Mouse (Mus musculus) layer of hippocampus, adult 9-11 months (tissue): ENCODE results near the gene Disp1.

Experiments
- DNase-seq: peaks from one replicate; pipeline ENCODE4 v3.0.0; 2022

Disp1 gene

DNA sequence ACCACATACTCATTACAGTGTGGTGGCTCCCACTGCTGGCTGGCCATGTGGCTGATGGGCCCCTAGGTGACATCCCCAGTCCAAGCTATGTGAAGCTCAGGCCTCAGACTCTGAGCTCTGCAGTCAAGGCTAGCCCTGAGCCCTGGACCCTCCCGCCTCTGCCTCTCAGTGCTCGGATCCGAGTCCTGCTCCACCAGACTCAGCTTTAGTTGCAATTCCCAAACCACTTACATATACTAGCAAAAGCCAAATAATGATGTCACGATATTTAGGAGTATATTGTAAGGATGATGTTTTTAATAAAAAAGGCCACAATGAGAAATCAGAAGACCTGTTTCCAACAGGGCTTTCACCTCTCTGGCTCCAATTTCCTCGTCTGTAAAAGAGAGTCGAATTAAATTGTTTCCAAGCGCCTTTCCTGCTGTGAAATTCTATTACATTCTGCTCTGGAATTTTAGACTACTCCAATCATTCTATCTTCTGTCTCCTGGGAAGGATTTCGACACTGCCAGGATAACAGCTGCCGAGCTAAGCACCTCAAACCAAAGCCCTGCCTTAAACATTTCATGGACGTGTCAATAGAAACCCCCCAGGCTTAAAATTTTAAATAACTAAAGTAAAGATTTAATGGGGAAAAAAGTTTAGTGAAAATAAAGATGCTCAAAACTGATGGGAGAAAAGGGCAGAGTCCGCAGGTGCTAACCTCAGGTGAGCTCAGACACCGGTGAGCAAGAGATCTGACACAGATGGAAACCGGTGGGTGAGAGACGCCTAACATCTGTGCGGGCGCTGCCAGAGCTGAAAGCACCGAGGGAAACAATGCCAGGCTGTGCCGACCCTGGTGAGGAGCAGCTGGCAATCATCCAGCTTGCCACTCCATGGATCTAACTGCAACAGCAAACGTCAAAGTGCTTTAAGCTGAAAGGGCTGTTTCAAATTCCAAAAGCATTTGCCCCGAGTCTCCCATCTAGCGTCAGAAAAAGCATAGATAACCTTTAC lies 103.2 kb downstream of the Disp1 start:
- DNase-seq: no peak

DNA sequence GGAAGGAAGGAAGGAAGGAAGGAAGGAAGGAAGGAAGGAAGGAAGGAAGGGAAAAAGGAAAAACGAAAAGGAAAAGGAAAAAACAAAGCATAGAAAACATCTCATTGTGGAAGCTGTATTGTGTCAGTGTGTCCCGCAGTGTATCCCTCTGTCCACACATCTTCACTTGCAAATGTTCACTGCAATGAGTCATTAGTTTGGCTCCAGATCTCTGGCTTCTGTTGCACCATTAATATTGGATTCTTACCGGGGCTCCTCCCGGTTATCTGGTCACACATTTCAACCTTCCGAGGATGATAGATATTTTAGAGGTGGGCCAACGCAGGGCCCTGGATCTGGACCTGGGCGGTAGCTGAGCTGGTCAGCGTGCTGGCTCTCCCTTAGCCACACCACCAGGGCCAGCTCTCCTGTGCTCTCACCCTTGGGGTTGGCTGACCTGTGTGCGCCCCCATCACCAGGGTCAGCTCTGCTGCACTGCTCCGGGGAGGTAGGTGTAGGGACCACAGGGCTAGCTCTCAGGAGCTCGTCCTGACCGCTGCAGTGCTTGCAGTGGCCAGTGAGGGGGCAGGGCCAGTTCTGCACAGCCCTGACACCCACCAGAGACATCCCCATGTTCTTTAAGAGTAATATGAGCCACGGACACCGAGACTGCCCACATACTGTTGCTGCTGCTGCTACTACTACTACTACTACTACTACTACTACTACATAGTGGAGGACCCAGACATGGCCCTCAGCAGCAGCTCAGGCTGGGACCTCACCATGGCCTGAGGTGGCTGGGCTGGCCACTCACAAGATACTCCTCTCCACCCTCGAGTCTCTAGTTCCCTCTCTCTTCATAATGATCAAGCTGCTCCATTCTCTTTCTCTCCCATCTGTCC lies 104.1 kb downstream of the Disp1 start:
- no peak for DNase-seq

DNA sequence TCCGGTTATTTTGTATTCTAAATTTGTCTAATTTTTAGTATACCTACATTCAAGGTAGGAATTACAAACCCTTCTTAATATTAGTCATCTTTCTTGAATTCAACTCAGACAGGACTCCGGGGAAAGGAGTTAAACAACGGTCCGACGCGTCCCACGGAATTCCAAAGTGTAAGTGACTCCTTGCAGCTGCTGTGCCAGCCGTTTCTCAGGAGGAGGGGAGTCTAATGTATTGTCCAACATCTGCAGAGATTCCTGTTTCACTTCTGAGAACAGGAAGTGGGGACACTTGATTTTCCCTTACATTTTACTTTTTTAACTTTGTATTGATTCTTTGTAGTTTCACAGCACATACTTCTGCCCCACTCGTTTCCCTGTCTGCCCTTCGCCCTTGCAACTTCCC lies 104.9 kb downstream of the Disp1 start:
- DNase-seq: no peak

DNA sequence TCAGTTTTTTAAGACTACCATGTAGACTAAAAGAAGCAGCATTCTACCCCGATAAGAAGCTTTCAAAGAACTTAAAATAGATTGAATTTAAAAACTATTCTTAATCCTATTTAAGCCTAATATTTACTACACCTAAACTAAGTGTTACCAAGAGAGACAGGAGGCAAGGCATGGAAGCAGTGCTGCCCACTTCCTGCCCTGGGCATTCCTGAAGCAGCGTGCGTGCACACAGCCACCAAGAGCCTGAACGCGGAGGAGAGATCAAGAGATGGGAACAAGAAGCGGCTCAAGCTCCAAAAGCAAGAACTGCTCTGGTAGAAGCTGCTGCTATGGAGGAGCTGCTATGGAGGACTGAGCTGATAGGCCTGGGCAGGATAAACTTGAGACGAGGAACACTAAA lies 106.2 kb downstream of the Disp1 start:
- no peak for DNase-seq

DNA sequence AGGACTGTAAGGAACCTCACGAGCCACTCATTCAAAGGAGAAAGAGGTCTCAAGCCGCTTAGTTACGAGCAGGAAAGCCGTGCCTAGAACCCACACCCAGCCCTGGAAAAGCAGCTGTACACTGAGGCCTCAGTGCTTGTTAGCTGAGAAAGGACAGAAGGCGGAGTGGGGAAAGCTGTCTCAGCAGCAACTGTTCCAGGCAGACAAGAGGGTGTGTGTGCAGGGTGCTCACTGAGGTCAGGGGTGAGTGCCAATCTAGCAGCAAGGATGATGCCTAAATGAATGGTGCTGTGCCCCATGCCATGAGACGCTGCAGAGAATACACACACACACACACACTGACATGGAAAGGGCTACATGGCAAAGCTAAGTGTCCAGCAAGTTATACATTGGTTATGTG lies 106.8 kb downstream of the Disp1 start:
- DNase-seq: peak; percentile 10

DNA sequence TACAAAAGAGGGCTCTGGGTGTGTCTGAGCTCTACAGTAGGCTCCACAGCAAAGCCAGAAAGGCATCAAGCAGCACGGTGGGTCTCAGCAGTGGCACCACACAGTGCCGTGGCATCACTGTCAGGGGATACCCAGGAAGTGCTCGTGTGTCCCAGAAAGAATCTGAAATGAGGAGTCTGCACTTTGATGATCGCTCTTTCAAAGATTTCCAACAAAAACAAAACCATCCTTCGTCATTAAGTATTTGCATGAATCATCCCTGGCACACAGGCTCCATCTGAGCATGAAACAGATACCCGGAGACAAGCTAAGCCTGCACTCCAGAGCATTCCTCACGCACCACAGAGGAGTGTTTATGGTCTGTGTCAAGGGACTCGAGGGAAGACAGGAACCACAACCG lies 107.8 kb downstream of the Disp1 start:
- no peak for DNase-seq

DNA sequence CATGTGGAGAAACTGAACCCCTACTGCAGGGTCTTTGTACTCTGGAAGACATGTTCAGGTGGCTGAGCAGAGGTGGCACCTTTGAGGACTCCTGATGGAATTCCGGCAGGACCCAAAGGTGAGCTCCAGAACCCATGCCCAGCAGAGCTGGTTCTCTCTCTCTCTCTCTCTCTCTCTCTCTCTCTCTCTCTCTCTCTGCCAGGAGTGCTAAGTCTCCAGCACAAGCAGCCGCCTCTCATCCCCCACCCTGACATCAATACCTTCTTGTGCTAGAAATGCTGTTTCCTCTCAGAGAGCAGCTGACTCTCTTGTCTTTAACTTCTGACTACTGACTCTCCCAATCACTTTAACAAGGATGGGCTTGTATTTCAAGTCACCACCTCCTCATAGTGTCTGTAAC lies 113.8 kb downstream of the Disp1 start:
- DNase-seq: no peak

DNA sequence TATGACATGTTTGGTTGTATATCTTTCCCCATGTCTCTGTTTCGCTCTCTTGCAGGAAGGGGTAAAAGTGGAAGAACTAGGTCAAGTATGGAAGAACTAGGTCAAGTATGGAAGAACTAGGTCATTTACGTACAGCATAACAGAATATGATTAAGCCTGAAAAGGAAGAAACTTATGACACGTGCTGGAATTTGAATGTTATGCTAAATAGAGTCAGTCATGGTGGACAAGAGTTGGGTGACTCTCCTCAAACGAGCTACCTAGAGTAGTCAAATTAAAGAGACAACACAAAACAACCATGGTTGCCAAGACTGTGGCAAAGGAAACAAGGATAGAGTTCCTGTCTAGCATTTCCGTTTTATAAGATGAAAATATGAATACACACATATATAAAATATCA lies 116.6 kb downstream of the Disp1 start:
- DNase-seq: no peak

DNA sequence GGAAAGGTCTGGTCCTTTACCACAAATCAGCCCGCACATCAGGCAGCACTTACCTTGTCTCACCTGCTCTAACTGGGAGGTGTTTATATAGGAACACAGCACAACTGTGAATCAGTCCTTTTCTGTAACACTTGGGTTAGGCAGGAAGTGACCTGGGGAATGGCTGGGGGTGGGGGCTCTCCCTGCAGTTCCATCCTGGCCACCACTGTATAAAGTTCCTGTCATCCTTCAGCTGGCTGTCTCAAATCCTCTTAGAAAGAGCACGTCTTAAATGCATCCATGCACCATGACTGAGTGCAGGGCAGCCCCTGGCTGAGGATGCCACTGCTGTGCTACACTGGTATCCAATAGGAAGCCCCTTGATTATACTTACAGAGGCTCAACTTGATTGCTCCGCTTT lies 118.5 kb downstream of the Disp1 start:
- no peak for DNase-seq

DNA sequence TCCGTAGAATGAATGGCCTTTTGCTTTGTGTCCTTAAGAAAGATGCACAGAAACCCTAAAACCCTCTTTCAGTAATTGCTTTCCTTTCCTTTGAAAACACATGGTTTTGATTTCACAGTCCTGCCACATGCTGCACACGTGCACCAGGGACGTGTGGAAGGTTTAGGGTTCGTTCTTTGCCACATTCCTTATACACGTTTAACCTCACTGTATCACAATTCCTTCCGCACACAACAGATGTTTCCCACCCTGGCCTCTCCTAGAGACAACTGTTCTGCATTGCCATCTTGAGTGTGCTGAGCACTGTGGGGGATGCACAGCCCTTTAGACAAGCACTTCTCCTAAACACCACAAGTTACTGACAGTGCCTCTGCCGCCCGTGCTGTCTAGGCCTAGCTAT lies 119.2 kb downstream of the Disp1 start:
- no peak for DNase-seq

DNA sequence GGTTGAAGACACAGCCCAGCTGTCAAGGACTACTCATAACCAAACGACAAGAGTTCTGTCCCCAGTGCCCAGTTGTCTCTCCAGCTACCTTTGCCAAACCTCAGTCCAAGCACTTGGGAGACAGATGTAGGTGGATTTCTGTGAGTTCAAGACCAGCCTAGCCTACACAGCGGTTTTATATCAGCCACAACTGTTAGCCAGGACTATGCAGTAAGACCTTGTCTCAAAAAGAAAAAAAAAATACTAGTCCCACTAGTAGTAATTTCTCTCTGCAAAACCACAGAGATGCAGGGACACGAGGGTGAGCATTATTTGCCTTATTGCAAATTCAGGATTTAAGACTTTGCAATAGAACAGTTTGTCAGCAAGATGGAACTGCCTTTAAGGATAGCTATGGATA lies 120.0 kb downstream of the Disp1 start:
- DNase-seq: no peak

DNA sequence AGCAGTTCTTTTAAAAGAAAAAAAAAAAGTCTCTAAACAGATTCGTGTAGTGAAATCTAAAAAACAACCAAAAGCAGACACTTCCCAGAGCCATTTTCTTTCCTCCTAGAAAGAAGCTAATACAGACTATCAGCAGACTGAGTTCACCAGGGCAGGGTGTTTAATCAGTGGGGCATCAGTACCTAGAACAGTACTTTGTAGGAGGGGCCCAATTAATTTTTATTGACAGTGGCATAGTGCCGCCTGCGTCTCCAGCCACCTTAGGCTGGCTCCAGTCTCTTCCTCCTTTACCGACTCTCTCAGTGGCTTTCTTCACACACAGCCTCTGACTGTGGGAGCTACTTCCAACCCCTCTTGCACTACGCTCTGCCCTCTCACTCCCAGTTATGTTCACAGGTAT lies 121.1 kb downstream of the Disp1 start:
- no peak for DNase-seq

DNA sequence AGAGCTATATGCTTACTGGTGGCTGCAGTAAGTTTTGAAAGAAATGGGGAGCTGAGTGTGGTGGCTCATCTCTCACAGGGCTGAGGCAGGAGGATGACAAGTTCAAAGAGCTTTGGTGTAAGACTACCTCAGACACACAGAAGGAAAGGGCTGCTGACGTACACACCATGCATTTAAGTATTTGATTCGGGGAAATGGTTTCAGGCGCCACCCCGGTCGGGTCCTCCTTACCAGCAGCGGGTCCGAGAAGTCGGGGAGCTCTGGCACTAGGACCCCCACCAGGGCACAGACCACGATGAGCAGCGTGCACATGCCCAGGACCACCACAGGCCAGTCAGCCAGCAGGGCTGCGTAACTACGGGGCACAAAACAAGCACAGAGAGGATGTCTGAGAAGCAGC lies 121.6 kb downstream of the Disp1 start:
- DNase-seq: no peak

DNA sequence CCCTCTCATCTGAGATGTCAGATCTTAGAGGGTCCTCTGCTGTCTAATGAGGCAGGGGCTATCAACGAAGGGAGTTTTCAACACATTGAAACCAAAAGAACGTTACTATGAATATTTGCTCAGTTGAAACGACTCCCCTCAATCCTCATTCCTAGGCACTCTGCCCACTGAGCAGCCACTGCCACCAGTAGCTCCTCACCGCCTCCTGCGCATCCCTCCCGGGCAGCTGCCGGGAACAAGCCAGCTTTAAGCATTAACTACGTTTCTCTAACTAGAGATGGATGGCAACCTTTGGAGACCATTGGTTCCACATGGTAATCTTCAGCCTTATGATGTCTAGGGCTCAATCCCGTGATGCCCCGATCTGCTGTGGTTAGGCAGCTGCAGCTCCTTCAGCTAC lies 123.7 kb downstream of the Disp1 start:
- DNase-seq: no peak

DNA sequence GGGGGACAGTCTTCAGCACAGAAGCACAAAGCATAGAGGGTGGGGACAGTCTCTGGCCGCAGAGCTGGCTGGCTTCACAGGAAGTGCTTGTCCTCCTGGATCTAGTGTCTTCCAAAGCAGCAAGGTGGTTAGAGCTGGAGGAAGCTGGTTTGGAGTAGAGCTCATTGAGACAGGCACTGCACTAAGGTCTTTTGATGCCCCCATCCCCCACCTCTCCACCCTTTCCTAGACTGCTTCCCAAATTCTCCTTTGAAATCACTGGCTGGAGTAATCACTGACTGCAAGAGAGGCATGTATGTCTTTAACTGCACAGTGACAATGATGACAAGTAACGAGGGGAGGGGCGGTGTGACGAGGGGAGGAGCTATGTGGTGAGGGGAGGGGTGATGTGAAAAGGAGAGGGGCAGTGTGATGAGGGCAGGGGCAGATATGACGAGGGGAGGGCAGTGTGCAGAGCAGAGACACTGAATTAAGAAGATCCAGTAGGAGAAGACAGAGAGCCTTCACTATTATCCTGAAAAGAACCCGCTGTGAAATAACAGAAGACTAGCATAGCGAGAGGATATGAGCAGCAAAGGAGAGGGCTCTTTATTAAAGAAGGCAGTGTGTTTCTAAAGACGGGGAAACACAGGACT lies 125.8 kb downstream of the Disp1 start:
- DNase-seq: no peak

DNA sequence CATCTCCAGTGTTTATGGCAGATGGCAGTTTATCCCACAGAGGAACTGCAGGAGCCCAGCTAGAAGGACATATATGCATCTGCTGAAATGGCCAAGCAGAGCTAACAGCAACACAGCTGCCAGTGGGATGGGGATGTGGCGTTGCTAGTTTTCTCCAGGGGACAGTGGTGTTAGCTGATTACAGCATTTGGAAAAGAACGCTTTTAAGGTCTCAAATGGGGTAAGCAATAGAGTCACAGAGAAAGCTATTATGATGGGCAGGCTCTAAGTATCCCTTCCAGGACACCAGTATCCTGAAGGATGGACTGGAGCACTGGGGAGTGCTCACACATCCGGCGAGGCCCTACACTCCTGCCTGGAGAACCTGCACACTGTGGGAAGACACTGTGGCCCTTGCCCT lies 129.0 kb downstream of the Disp1 start:
- DNase-seq: no peak

DNA sequence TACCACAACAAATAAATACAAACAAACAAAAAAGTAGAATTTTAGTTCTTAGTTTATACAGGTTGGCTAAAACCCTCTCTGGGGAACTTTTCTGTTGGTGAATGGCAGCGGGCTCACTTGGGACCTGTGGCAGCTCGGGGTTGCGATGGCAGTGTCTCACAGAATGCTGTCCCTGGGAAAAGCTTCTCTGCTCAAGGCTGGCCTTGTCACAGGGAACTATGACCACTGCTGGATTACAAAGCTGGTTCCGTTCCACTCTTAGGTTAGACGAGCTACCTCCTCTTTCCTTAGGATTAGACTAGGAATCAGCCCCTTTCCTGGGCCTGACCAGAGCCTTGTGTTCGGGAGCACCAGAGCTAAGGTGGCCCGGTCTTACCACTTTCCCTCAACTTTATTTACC lies 130.1 kb downstream of the Disp1 start:
- no peak for DNase-seq

DNA sequence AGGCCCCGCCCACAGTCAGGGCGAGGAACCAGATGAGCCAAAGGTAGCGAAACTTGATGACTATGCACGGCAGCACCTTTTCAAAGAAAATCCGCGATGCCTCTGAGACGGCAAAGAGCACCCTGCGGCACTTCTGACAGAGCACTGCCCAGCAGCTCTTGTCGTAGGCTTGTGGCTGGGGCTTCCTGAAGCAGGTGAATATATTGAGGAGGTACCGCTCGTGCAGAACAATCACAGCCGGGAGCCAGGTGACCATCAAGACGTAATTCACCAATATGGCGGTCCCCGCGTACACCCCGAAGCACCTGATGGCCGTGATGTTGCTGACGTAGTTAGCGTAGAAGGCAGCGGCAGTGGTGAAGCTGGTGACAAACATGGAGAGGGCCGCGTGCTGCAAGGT lies 132.7 kb downstream of the Disp1 start:
- DNase-seq: no peak

DNA sequence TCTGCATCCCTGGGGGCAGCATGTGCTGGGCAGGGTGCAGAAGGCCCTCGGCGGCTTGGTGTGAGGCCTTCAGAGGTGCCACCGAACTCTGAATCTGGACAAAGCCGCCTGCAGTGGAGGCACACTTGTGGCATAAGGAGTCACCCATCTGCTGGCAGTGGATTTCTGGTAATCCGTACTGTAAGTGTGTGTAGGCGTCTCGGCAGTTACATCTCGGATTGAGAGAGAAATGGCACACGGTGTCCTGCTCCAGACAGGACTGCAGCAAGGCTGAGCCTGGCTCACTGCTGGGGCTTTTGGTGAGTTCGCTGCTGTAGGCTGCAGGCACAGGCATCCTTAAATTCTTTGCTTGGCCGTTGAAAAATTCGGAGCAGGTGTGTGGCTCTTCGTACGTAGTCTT lies 134.5 kb downstream of the Disp1 start:
- peak; percentile 66 for DNase-seq

DNA sequence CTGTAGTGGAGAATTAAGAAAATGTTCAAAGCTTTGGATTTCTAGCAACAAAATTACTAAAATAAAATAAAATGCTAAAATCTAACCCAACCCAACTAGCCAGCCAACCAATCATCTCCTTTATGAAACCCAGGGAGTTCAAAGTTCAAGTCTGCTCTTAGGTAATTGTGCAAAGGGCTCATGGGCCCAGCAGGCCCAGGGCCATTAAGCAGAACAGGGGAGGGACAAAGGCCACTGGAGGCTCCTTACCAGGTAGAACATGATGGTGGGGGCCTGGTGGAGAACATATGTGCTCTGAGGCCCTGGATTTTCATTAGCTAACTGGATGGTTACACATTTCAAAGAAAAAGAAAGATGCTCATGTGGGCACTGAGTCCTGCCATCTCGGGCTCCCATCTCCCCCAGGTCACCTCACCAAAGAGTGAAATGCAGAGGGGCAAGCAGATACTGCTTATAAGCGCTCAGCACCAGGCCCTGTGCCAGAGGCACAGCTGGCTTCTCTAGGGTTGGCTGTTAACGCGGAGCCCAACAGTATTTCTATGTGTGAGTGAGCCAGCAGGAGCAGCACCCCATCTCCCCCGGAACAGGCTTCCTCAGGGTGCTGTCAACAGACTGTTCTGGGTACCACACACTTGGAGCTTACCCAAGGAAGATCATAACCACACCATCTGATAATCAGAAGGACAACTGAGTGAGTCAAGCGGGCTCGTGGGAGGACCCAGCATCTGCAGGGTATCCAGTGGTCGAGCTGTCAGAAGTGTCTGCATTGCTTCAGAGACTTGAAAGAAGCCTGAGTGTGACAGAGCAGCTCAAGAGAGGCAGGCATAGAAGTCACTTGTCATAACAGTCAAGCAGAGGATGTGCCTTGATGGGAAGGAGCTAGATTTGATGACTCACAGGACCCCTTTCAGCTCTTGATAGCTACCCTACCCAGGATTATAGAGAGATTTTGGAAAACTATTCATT lies 137.0 kb downstream of the Disp1 start:
- peak; percentile 80 for DNase-seq

DNA sequence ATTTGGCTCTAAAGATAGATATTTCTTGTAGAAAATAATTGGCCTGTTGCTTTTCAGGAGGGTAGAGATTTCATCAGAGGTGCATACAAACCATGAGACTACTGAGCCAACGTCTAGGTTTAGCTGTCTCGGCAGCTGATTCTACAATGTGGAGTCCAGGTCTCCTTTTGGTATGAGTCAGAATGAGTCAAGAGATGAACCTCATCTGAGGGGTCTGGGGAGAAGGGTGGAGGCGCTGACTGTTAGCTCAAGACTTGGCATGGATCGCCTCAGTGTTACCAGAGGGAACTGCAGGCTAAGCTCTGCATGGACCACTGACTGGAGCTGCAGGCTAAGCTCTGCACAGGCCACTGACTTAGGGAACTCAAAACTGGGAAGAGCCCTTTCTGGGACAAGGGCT lies 138.9 kb downstream of the Disp1 start:
- no peak for DNase-seq

DNA sequence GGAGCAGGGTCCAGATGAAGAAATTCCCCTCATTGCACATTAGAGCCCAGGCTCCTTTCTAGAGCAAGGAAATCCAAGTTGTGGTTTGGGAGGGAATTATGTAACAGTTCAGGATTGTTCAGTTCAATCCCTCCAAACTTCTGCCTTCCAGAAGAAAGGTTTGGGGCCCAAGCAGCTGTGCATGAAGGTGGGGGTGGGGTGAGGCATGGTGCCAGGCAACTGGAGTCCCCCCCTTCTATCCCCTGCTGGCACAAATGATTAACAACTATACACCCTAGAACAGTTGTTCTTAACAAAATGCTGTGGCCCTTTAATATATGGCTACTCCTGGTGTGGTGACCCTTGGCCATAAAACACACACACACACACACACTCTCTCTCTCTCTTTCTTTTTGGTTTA lies 140.2 kb downstream of the Disp1 start:
- DNase-seq: no peak
